Comparison of ENCODE assay signal across 8 mouse cellular contexts in genomic region chr19:42255784-42256610, GRCm38 (mm10). TPM values are rescaled to one million over a fixed set of nuclear protein-coding genes. Genes with fewer than 3 reads are reported as not detected.
DNase-seq lines count a peak whose midpoint lies in the region; ATAC-seq and TF ChIP-seq lines count a peak whose summit lies in the region.

No protein-coding gene starts in this region.

- ATAC-seq in embryonic facial prominence, embryonic 13.5 days (ENCODE audit: insufficient number of reproducible peaks, insufficient read depth, low FRiP score, low TSS enrichment, low read depth), result peak; percentile 79
- peak; percentile 75 for ATAC-seq in heart, embryonic 11.5 days (replicated peaks; ENCODE audit: insufficient number of reproducible peaks, low FRiP score, low TSS enrichment)
- peak; percentile 95 for ATAC-seq in kidney, embryonic 14.5 days (ENCODE audit: low FRiP score, low TSS enrichment)
- ATAC-seq in liver, embryonic 15.5 days (ENCODE audit: insufficient read depth), result no peak
- peak; percentile 73 for ATAC-seq in neural tube, embryonic 12.5 days (ENCODE audit: low FRiP score, low read depth)

- H3K9ac ChIP-seq in embryonic facial prominence, embryonic 13.5 days, result no peak overlapping the region
- no peak overlapping the region for H3K9ac ChIP-seq in heart, embryonic 11.5 days (ENCODE audit: low read depth, low read length)
- no peak overlapping the region for H3K9ac ChIP-seq in kidney, embryonic 14.5 days (ENCODE audit: low read depth, low read length)
- H3K9ac ChIP-seq in liver, embryonic 15.5 days, result no peak overlapping the region
- H3K9ac ChIP-seq in neural tube, embryonic 12.5 days, result peak overlapping the region; percentile 64

- no peak for TF ChIP-seq POLR2A in thymus, adult 2 months (IDR thresholded peaks at IDR 0.05; ENCODE audit: control insufficient read depth, extremely low read depth, insufficient read depth, low read length, poor library complexity)

- 0 out of 2 replicates have a peak, but pooled peaks have one; percentile 37 for TF ChIP-seq CTCF in thymus, adult 2 months (IDR thresholded peaks at IDR 0.05; ENCODE audit: borderline replicate concordance, control insufficient read depth, extremely low read depth, insufficient read depth, low read length, poor library complexity)

- no peaks in the 10 kb centered on the region for H3K9me3 ChIP-seq in embryonic facial prominence, embryonic 13.5 days
- no peaks in the 10 kb centered on the region for H3K9me3 ChIP-seq in heart, embryonic 11.5 days (replicated peaks; ENCODE audit: control insufficient read depth, low read length)
- no peaks in the 10 kb centered on the region for H3K9me3 ChIP-seq in kidney, embryonic 14.5 days (ENCODE audit: control insufficient read depth, low read length)
- H3K9me3 ChIP-seq in liver, embryonic 15.5 days (replicated peaks), result no peaks in the 10 kb centered on the region
- no peaks in the 10 kb centered on the region for H3K9me3 ChIP-seq in neural tube, embryonic 12.5 days

- H3K4me1 ChIP-seq in embryonic facial prominence, embryonic 13.5 days, result peaks cover 6% of the 10 kb centered on the region
- 0 out of 2 replicates have a peak, but pooled peaks cover 5% of the 10 kb centered on the region for H3K4me1 ChIP-seq in heart, embryonic 11.5 days (ENCODE audit: control insufficient read depth, insufficient read depth, low read length)
- H3K4me1 ChIP-seq in kidney, embryonic 14.5 days (ENCODE audit: control insufficient read depth, insufficient read depth, low read length), result 0 out of 2 replicates have a peak, but pooled peaks cover 4% of the 10 kb centered on the region
- peaks cover 5% of the 10 kb centered on the region for H3K4me1 ChIP-seq in liver, embryonic 15.5 days (replicated peaks)
- peaks cover 19% of the 10 kb centered on the region for H3K4me1 ChIP-seq in neural tube, embryonic 12.5 days
- H3K4me1 ChIP-seq in thymus, adult 2 months (replicated peaks; ENCODE audit: control insufficient read depth, insufficient read depth, low read length), result no peaks in the 10 kb centered on the region

- peaks cover 25% of the 10 kb centered on the region for H3K27me3 ChIP-seq in embryonic facial prominence, embryonic 13.5 days
- H3K27me3 ChIP-seq in heart, embryonic 11.5 days (ENCODE audit: control insufficient read depth, insufficient read depth, low read length), result peaks cover 22% of the 10 kb centered on the region
- peaks cover 16% of the 10 kb centered on the region for H3K27me3 ChIP-seq in kidney, embryonic 14.5 days (ENCODE audit: control insufficient read depth, insufficient read depth, low read length)
- peaks cover 40% of the 10 kb centered on the region for H3K27me3 ChIP-seq in liver, embryonic 15.5 days
- peaks cover 17% of the 10 kb centered on the region for H3K27me3 ChIP-seq in neural tube, embryonic 12.5 days (replicated peaks)
- H3K27me3 ChIP-seq in thymus, adult 2 months (ENCODE audit: control insufficient read depth, insufficient read depth, low read length), result no peaks in the 10 kb centered on the region; the same call in 1 of the 2 replicates

- DNase-seq in 3134 (ENCODE audit: extremely low read depth, insufficient read length, low spot score), result peak; percentile 28
- peak; percentile 84 to 89 for DNase-seq in adrenal gland, postnatal 36 days
- DNase-seq in thymus, adult 2 months, result peak; percentile 55

- H3K36me3 ChIP-seq in embryonic facial prominence, embryonic 13.5 days, result no peaks in the 10 kb centered on the region
- no peaks in the 10 kb centered on the region for H3K36me3 ChIP-seq in heart, embryonic 11.5 days (ENCODE audit: control insufficient read depth, insufficient read depth, low read length)
- no peaks in the 10 kb centered on the region for H3K36me3 ChIP-seq in kidney, embryonic 14.5 days (ENCODE audit: control insufficient read depth, insufficient read depth, low read length)
- no peaks in the 10 kb centered on the region for H3K36me3 ChIP-seq in liver, embryonic 15.5 days (replicated peaks)
- H3K36me3 ChIP-seq in neural tube, embryonic 12.5 days, result no peaks in the 10 kb centered on the region
- no peaks in the 10 kb centered on the region for H3K36me3 ChIP-seq in thymus, adult 2 months (ENCODE audit: control insufficient read depth, insufficient read depth, low read length)

- peak overlapping the region; percentile 68 for H3K4me2 ChIP-seq in embryonic facial prominence, embryonic 13.5 days
- peak overlapping the region; percentile 75 for H3K4me2 ChIP-seq in heart, embryonic 11.5 days
- peak overlapping the region; percentile 64 for H3K4me2 ChIP-seq in kidney, embryonic 14.5 days (replicated peaks; ENCODE audit: low read depth, low read length)
- H3K4me2 ChIP-seq in liver, embryonic 15.5 days, result peak overlapping the region; percentile 62
- H3K4me2 ChIP-seq in neural tube, embryonic 12.5 days (replicated peaks), result peak overlapping the region; percentile 87

- peak overlapping the region; percentile 41 for H3K4me3 ChIP-seq in embryonic facial prominence, embryonic 13.5 days
- peak overlapping the region; percentile 41 for H3K4me3 ChIP-seq in heart, embryonic 11.5 days (ENCODE audit: low read depth, low read length)
- H3K4me3 ChIP-seq in kidney, embryonic 14.5 days (ENCODE audit: low read length), result peak overlapping the region; percentile 38
- H3K4me3 ChIP-seq in liver, embryonic 15.5 days (replicated peaks), result peak overlapping the region; percentile 20; the same call in 1 of the 2 replicates
- peak overlapping the region; percentile 52 for H3K4me3 ChIP-seq in neural tube, embryonic 12.5 days
- no peak overlapping the region for H3K4me3 ChIP-seq in thymus, adult 2 months (ENCODE audit: control insufficient read depth, insufficient read depth, low read length)

- 3% methylated on average over 32 of the region's 42 CpGs for WGBS in embryonic facial prominence, embryonic 13.5 days
- 4% methylated on average over 33 of the region's 42 CpGs for WGBS in heart, embryonic 11.5 days (ENCODE audit: insufficient replicate concordance)
- WGBS in kidney, embryonic 14.5 days, result 4% methylated on average over 32 of the region's 42 CpGs
- 2% methylated on average over 39 of the region's 42 CpGs for WGBS in liver, embryonic 15.5 days (ENCODE audit: insufficient replicate concordance)
- WGBS in neural tube, embryonic 12.5 days, result 4% methylated on average over 32 of the region's 42 CpGs
- 6% methylated on average over 37 of the region's 42 CpGs for WGBS in thymus, adult 2 months

- H3K27ac ChIP-seq in embryonic facial prominence, embryonic 13.5 days, result no peak overlapping the region
- no peak overlapping the region for H3K27ac ChIP-seq in heart, embryonic 11.5 days (ENCODE audit: low read depth, low read length)
- H3K27ac ChIP-seq in kidney, embryonic 14.5 days (ENCODE audit: low read depth, low read length), result no peak overlapping the region
- no peak overlapping the region for H3K27ac ChIP-seq in liver, embryonic 15.5 days (replicated peaks)
- H3K27ac ChIP-seq in neural tube, embryonic 12.5 days, result 0 out of 2 replicates have a peak overlapping the region, but pooled peaks have one; percentile 10
- H3K27ac ChIP-seq in thymus, adult 2 months (ENCODE audit: control insufficient read depth, insufficient read depth, low read length), result no peak overlapping the region

RNA-seq across cellular contexts. Expression of gene Golga7b, which starts 8.6 kb away (rescaled TPM):
- 1 to 10 TPM; 1.1 to 1.5 TPM for total RNA-seq in adrenal gland, postnatal 36 days (2021)
- polyA plus RNA-seq in embryonic facial prominence, embryonic 13.5 days (2015; fragmentation: Nextera tagmentation; extraction: Ambion mirVana), result 1.5 and 1.8 TPM in 2 replicates
- polyA plus RNA-seq in heart, embryonic 11.5 days (2014; fragmentation: Nextera tagmentation; extraction: Ambion mirVana), result 0.10 and 0.20 TPM in 2 replicates
- not detected in 2 replicates for polyA plus RNA-seq in kidney, embryonic 14.5 days (2014; fragmentation: Nextera tagmentation; extraction: Ambion mirVana)
- polyA plus RNA-seq in liver, embryonic 15.5 days (2015; fragmentation: Nextera tagmentation; extraction: Ambion mirVana), result 0.05 TPM in 1 of 2 replicates, not detected in the other
- 19.8 and 22.9 TPM in 2 replicates for polyA plus RNA-seq in neural tube, embryonic 12.5 days (2016; fragmentation: Nextera tagmentation; extraction: Ambion mirVana)
- 0.84 and 1.2 TPM in 2 replicates for polyA plus RNA-seq in thymus, adult 2 months (2012; rRNA removed)

RNA-seq across cellular contexts. Expression of gene Sfrp5, which starts 53.9 kb away (rescaled TPM):
- 1 to 10 TPM; 2.5 TPM for total RNA-seq in adrenal gland, postnatal 36 days (2021)
- 1.4 and 1.7 TPM in 2 replicates for polyA plus RNA-seq in embryonic facial prominence, embryonic 13.5 days (2015; fragmentation: Nextera tagmentation; extraction: Ambion mirVana)
- 5.7 and 6.1 TPM in 2 replicates for polyA plus RNA-seq in heart, embryonic 11.5 days (2014; fragmentation: Nextera tagmentation; extraction: Ambion mirVana)
- 0.53 and 0.91 TPM in 2 replicates for polyA plus RNA-seq in kidney, embryonic 14.5 days (2014; fragmentation: Nextera tagmentation; extraction: Ambion mirVana)
- polyA plus RNA-seq in liver, embryonic 15.5 days (2015; fragmentation: Nextera tagmentation; extraction: Ambion mirVana), result 0.12 TPM in 1 of 2 replicates, not detected in the other
- polyA plus RNA-seq in neural tube, embryonic 12.5 days (2016; fragmentation: Nextera tagmentation; extraction: Ambion mirVana), result 8.1 and 12.8 TPM in 2 replicates
- polyA plus RNA-seq in thymus, adult 2 months (2012; rRNA removed), result 2.0 and 2.4 TPM in 2 replicates

Comparison
In these comparisons a context has a peak if more than half of its experiments do, and no peak if none do; other contexts are left out.
1. DNase-seq: peak in every context shown above with its lines; median percentile 86 in adrenal gland, postnatal 36 days; 55 in thymus, adult 2 months; 28 in 3134.